Mouse (Mus musculus) ES-Bruce4 (cell line): ENCODE results near the gene Gm20820.
"Not testable (repeated sequence)": the region's sequence is repeated elsewhere in the genome, so short reads cannot be mapped to it uniquely, and the experiment has no call there.

Experiments
- CTCF ChIP-seq: IDR thresholded peaks from one replicate; pipeline ENCODE4 v1.8.1; 2011; ENCODE audit warnings: low read depth, low read length
- POLR2A ChIP-seq: IDR thresholded peaks from one replicate; pipeline ENCODE4 v1.8.1; 2011; ENCODE audit warnings: low read length; ENCODE audit not compliant: insufficient read depth

- TF ChIP-seq POLR2A, CTCF: not testable (repeated sequence)
Observed at GRCm38 (mm10) chrY:86061472-86061871, at the start of gene Gm20820.
